Mouse (Mus musculus) kidney, adult 10 weeks (tissue): ENCODE data around the gene Pitpnb. TPM values are rescaled to one million over a fixed set of nuclear protein-coding genes. Genes with fewer than 3 reads are reported as not detected.

Experiments
- polyA plus RNA-seq: library from polyadenylated mRNA; stranded (reverse); fragments of 350-450 nt; fragmentation: Illumina TruSeq; extraction: RNeasy Lipid Tissue Mini Kit (QIAGEN cat#74804); gene quantifications from one replicate; pipeline ENCODE4 v1.2.3, GENCODE M21; 2014; ENCODE audit warnings: low read depth, low replicate concordance

Pitpnb gene
- polyA plus RNA-seq = 104 TPM

GRCm38 (mm10) chr5:111330417-111331098 lies at the start of gene Pitpnb:
Gene Pitpnb (plus strand): TSS chr5:111330763.

GRCm38 (mm10) chr5:111416591-111417374 lies 86.2 kb downstream of the Pitpnb start, which contains the start of gene Mn1:
Gene Mn1 (plus strand): TSS chr5:111417362.

Other genes with a start within 250 kb of the Pitpnb start
- gene Mn1, start 86.6 kb downstream of the Pitpnb start, polyA plus RNA-seq = not detected